Mouse (Mus musculus): ENCODE results near the gene Galnt9. TPM values are rescaled to one million over a fixed set of nuclear protein-coding genes. Genes with fewer than 3 reads are reported as not detected.
A peak's percentile ranks its signal among the peaks of the same experiment; 100 is the strongest.

Galnt9 gene
- polyA plus RNA-seq, 1 experiment: 0.11 TPM

DNA sequence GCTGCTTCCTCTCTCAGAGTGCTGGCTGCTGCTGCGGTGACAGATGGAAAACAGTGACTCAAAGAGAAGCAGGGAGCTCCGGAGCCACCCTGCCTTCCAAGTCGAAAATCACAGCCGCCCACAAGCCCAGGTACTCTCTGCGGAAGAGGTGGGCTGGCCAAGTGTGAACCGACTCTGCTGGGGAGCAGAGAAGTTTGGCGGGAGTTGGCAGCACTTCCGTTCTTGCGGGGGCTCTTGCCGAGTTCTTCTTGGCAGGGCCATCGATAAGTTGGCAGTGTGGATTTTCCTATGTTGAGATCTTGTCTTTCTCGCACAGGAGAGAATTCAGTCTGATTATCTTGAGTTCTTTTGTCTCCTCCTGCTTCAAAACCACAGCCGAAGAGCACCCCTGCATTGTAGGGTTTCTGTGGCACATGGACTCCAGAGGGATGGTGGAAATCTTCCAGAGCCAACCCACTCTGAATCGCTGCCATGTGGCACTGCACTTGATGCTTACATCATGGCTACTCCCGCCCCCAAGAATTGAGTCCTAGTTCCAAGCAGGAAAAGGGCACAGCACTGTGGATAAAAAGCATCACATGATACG, 18.7 kb downstream of the Galnt9 start:
- no peak overlapping the region for H3K4me2 ChIP-seq (ENCODE audit: low read depth)
- no peaks in the 10 kb centered on the region for H3K27me3 ChIP-seq (ENCODE audit: control insufficient read depth, insufficient read depth, insufficient read length)
- H3K79me2 ChIP-seq (ENCODE audit: control insufficient read depth, insufficient read depth): no peaks in the 10 kb centered on the region
- H3K36me3 ChIP-seq (ENCODE audit: control insufficient read depth, insufficient read depth): no peaks in the 10 kb centered on the region
- H3ac ChIP-seq (ENCODE audit: control insufficient read depth, insufficient read length): no peak overlapping the region
- H3K4me3 ChIP-seq: no peak overlapping the region
- TF ChIP-seq SRF (IDR thresholded peaks at IDR 0.05; ENCODE audit: control insufficient read depth, insufficient read length, low read depth): no peak
- TF ChIP-seq USF1 (IDR thresholded peaks at IDR 0.05; ENCODE audit: low read depth): no peak

DNA sequence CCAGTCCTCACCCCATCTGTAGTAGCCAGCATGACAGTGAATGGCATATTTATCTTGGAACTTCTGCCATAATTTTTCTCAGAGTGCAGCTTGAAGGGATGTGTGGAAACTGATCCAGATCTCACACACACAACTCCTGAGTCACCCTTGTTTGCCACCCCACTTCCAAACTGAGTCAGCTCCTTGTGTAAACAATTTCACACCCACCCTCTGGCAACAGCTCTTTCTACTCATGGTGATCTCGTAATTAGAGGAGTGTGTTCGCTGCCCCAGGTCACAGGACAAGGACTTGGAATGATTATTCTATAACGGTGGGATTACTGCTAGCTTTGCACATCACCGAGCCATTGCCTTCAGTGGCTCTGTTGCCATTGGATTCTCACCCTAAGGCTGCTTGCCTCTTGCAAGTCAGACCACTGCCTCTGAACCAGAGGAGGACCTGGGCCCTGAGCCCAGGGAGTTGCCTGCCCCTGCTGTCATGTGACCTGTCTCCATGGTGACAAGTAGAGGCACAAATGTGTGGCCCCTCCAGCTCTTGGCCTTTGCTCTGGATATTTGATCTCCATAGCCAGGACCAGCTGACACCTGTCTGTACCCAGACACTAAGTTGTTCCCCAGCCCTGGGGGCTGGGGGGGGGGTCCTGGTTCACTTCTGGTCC, 21.0 kb downstream of the Galnt9 start:
- peak; percentile 75 for TF ChIP-seq USF1 (IDR thresholded peaks at IDR 0.05; ENCODE audit: low read depth)
- no peak for TF ChIP-seq POLR2AphosphoS2 (IDR thresholded peaks at IDR 0.05; ENCODE audit: insufficient read length, low read depth)
- peak in 1 of 3 experiments; percentile 34 for TF ChIP-seq MYOG (IDR thresholded peaks at IDR 0.05; ENCODE audit: control insufficient read depth in 1 of 3, insufficient read depth in 1 of 3, insufficient read length in 2 of 3, low read depth in 2 of 3)
- TF ChIP-seq POLR2A (IDR thresholded peaks at IDR 0.05; ENCODE audit: insufficient read length, low read depth): no peak
- TF ChIP-seq TCF12 (IDR thresholded peaks at IDR 0.05; ENCODE audit: insufficient read depth, poor library complexity, severe bottlenecking): no peak
- TF ChIP-seq MYOD1 (IDR thresholded peaks at IDR 0.05; ENCODE audit: control insufficient read depth in 1 of 3, insufficient read length in 2 of 3, low read depth in 2 of 3): peak in 2 of 3 experiments; percentile 9 to 59
- H3K4me2 ChIP-seq (ENCODE audit: low read depth): peak overlapping the region; percentile 60
- no peaks in the 10 kb centered on the region for H3K27me3 ChIP-seq (ENCODE audit: control insufficient read depth, insufficient read depth, insufficient read length)
- H3ac ChIP-seq (ENCODE audit: control insufficient read depth, insufficient read length): no peak overlapping the region
- H3K79me2 ChIP-seq (ENCODE audit: control insufficient read depth, insufficient read depth): no peaks in the 10 kb centered on the region
- no peaks in the 10 kb centered on the region for H3K36me3 ChIP-seq (ENCODE audit: control insufficient read depth, insufficient read depth)
- H3K4me3 ChIP-seq: no peak overlapping the region

- no peak overlapping the region for H3ac ChIP-seq (ENCODE audit: control insufficient read depth, insufficient read length)
- H3K36me3 ChIP-seq (ENCODE audit: control insufficient read depth, insufficient read depth): no peaks in the 10 kb centered on the region
- TF ChIP-seq MAX (IDR thresholded peaks at IDR 0.05; ENCODE audit: low read depth) (no peak), MYOG (IDR thresholded peaks at IDR 0.05; ENCODE audit: control insufficient read depth in 1 of 3, insufficient read depth in 1 of 3, insufficient read length in 2 of 3, low read depth in 2 of 3) (no peak), MYOD1 (IDR thresholded peaks at IDR 0.05; ENCODE audit: control insufficient read depth in 1 of 3, insufficient read length in 2 of 3, low read depth in 2 of 3) (no peak), E2F4 (IDR thresholded peaks at IDR 0.05; ENCODE audit: insufficient read depth) (no peak), SRF (IDR thresholded peaks at IDR 0.05; ENCODE audit: control insufficient read depth, insufficient read length, low read depth) (no peak)
- H3K79me2 ChIP-seq (ENCODE audit: control insufficient read depth, insufficient read depth): no peaks in the 10 kb centered on the region
- H3K4me3 ChIP-seq: no peak overlapping the region
- H3K4me2 ChIP-seq (ENCODE audit: low read depth): no peak overlapping the region
- H3K27me3 ChIP-seq (ENCODE audit: control insufficient read depth, insufficient read depth, insufficient read length): peaks cover 5% of the 10 kb centered on the region
Observed at GRCm38 (mm10) chr5:110567547-110567946, 23.4 kb downstream of the Galnt9 start.

GRCm38 (mm10) chr5:110574888-110575287, 30.7 kb downstream of the Galnt9 start:
- TF ChIP-seq POLR2A (IDR thresholded peaks at IDR 0.05; ENCODE audit: insufficient read length, low read depth): no peak
- no peak for TF ChIP-seq REST (IDR thresholded peaks at IDR 0.05; ENCODE audit: insufficient read depth, insufficient read length)
- TF ChIP-seq E2F4 (IDR thresholded peaks at IDR 0.05; ENCODE audit: insufficient read depth): no peak
- no peak for TF ChIP-seq TCF12 (IDR thresholded peaks at IDR 0.05; ENCODE audit: insufficient read depth, poor library complexity, severe bottlenecking)
- no peak for TF ChIP-seq POLR2AphosphoS2 (IDR thresholded peaks at IDR 0.05; ENCODE audit: insufficient read length, low read depth)
- no peaks in the 10 kb centered on the region for H3K79me2 ChIP-seq (ENCODE audit: control insufficient read depth, insufficient read depth)
- H3K4me2 ChIP-seq (ENCODE audit: low read depth): no peak overlapping the region
- no peaks in the 10 kb centered on the region for H3K36me3 ChIP-seq (ENCODE audit: control insufficient read depth, insufficient read depth)
- H3ac ChIP-seq (ENCODE audit: control insufficient read depth, insufficient read length): no peak overlapping the region
- H3K27me3 ChIP-seq (ENCODE audit: control insufficient read depth, insufficient read depth, insufficient read length): peaks cover 17% of the 10 kb centered on the region
- no peak overlapping the region for H3K4me3 ChIP-seq

- no peak overlapping the region for H3K4me2 ChIP-seq (ENCODE audit: low read depth)
- no peak overlapping the region for H3ac ChIP-seq (ENCODE audit: control insufficient read depth, insufficient read length)
- no peaks in the 10 kb centered on the region for H3K36me3 ChIP-seq (ENCODE audit: control insufficient read depth, insufficient read depth)
- no peak for TF ChIP-seq E2F4 (IDR thresholded peaks at IDR 0.05; ENCODE audit: insufficient read depth)
- TF ChIP-seq MYOD1 (IDR thresholded peaks at IDR 0.05; ENCODE audit: control insufficient read depth in 1 of 3, insufficient read length in 2 of 3, low read depth in 2 of 3): no peak
- TF ChIP-seq MYOG (IDR thresholded peaks at IDR 0.05; ENCODE audit: control insufficient read depth in 1 of 3, insufficient read depth in 1 of 3, insufficient read length in 2 of 3, low read depth in 2 of 3): no peak
- no peak for TF ChIP-seq POLR2AphosphoS2 (IDR thresholded peaks at IDR 0.05; ENCODE audit: insufficient read length, low read depth)
- TF ChIP-seq TCF12 (IDR thresholded peaks at IDR 0.05; ENCODE audit: insufficient read depth, poor library complexity, severe bottlenecking): no peak
- TF ChIP-seq SRF (IDR thresholded peaks at IDR 0.05; ENCODE audit: control insufficient read depth, insufficient read length, low read depth): no peak
- no peak for TF ChIP-seq POLR2A (IDR thresholded peaks at IDR 0.05; ENCODE audit: insufficient read length, low read depth)
- TF ChIP-seq TCF3 (IDR thresholded peaks at IDR 0.05; ENCODE audit: insufficient read length, low read depth): no peak
- TF ChIP-seq USF1 (IDR thresholded peaks at IDR 0.05; ENCODE audit: low read depth): no peak
- TF ChIP-seq MAX (IDR thresholded peaks at IDR 0.05; ENCODE audit: low read depth): no peak
- no peak for TF ChIP-seq REST (IDR thresholded peaks at IDR 0.05; ENCODE audit: insufficient read depth, insufficient read length)
- no peak for TF ChIP-seq CEBPB (IDR thresholded peaks at IDR 0.05; ENCODE audit: insufficient read depth, poor library complexity, severe bottlenecking)
- no peaks in the 10 kb centered on the region for H3K79me2 ChIP-seq (ENCODE audit: control insufficient read depth, insufficient read depth)
- peaks cover 8% of the 10 kb centered on the region for H3K27me3 ChIP-seq (ENCODE audit: control insufficient read depth, insufficient read depth, insufficient read length)
- no peak overlapping the region for H3K4me3 ChIP-seq
Observed at GRCm38 (mm10) chr5:110579296-110579695, 35.1 kb downstream of the Galnt9 start.

Measured in myocyte (in vitro differentiated cells).